Mouse (Mus musculus) heart, postnatal 14 days (tissue): ENCODE data around the gene Zdhhc9. TPM values are rescaled to one million over a fixed set of nuclear protein-coding genes. Genes with fewer than 3 reads are reported as not detected.

Experiments
- DNase-seq, 2 experiments: peaks; one replicate each; pipeline ENCODE4 v3.0.0; 2021 to 2022
- intact Hi-C: fragments of 180-260 bp; cut with DNase I; formaldehyde crosslinking; loops from one replicate; pipeline ENCODE4 v1.15.1; 2025
- total RNA-seq, 2 experiments: library from RNA; stranded (reverse); gene quantifications; 2 replicates each; pipeline ENCODE4 v1.2.3; 2021

Zdhhc9 gene
- total RNA-seq, 2 experiments from 2014 or later, result 26.9 to 30.2 TPM

- DNase-seq, result no peak
- intact Hi-C loops, result no loop called here
Measured at GRCm38 (mm10) chrX:48136935-48137334, 71.7 kb downstream of the Zdhhc9 start.

GRCm38 (mm10) chrX:48129167-48129566, 79.5 kb downstream of the Zdhhc9 start:
- DNase-seq, result no peak
- intact Hi-C loops, result no loop called here

GRCm38 (mm10) chrX:48127502-48128218, 81.0 kb downstream of the Zdhhc9 start:
- no peak for DNase-seq
- intact Hi-C loops, result no loop called here

- no peak for DNase-seq
- intact Hi-C loops, result no loop called here
Measured at GRCm38 (mm10) chrX:48126903-48127476, 81.7 kb downstream of the Zdhhc9 start.

- intact Hi-C loops, result loop anchor here (2.0 to 5.0 kb wide), 3 partner anchors 24 to 132 kb away; no protein-coding TSS in a partner anchor
- peak; percentile 72 to 78 for DNase-seq
Measured at GRCm38 (mm10) chrX:48124132-48125071, 84.3 kb downstream of the Zdhhc9 start.

Other genes with a start within 250 kb of the Zdhhc9 start
- gene Apln, start 174.0 kb downstream of the Zdhhc9 start, total RNA-seq, result 10 to 100 TPM; 13.2 to 20.6 TPM
- gene Xpnpep2, start 100.2 kb downstream of the Zdhhc9 start, total RNA-seq, result 1 to 10 TPM; 1.5 to 2.6 TPM
- gene Sash3, start 62.4 kb downstream of the Zdhhc9 start, total RNA-seq, result 1 to 10 TPM; 1.3 to 5.8 TPM
- gene Utp14a, start 48.0 kb upstream of the Zdhhc9 start, total RNA-seq, result 10 to 100 TPM; 14.0 to 16.4 TPM
- gene Bcorl1, start 132.5 kb upstream of the Zdhhc9 start, total RNA-seq, result 1 to 10 TPM; 8.2 to 8.8 TPM